Mouse (Mus musculus) neural tube, embryonic 14.5 days (tissue): ENCODE measurements at regions not wholly inside any gene's neighbourhood (a gene's known extent, or its start where the extent isn't known, plus 50 kb on each side); places are given as distances from the start of the nearest gene placed in this dataset.

Experiments used
- ATAC-seq: fragments of 200-750 bp; cut with Nextera tagmentation; 2 replicates; pipeline ENCODE4 v1.8.0; 2017; ENCODE audit warnings: low read depth, mild to moderate bottlenecking, moderate TSS enrichment, moderate library complexity
- H3K27ac ChIP-seq: fragments of 300-500 bp; sonication (generic); 2 replicates; pipeline ENCODE4 v1.5.1; 2014; ENCODE audit warnings: low read depth, mild to moderate bottlenecking, control low read depth, low read length, moderate library complexity, mixed read lengths
- H3K27me3 ChIP-seq: fragments of 300-500 bp; sonication (generic); 2 replicates; pipeline ENCODE4 v1.6.1; 2014; ENCODE audit warnings: low read length; ENCODE audit not compliant: control insufficient read depth, insufficient read depth
- H3K36me3 ChIP-seq: fragments of 300-500 bp; sonication (generic); 2 replicates; pipeline ENCODE4 v1.6.1; 2014; ENCODE audit warnings: low read length, mixed read lengths; ENCODE audit not compliant: control insufficient read depth, insufficient read depth
- H3K4me1 ChIP-seq: fragments of 300-500 bp; sonication (generic); 2 replicates; pipeline ENCODE4 v1.6.1; 2014; ENCODE audit warnings: low read length; ENCODE audit not compliant: control insufficient read depth, insufficient read depth
- H3K4me2 ChIP-seq: fragments of 300-500 bp; sonication (generic); 2 replicates; pipeline ENCODE4 v1.6.1; 2014; ENCODE audit warnings: mild to moderate bottlenecking, low read depth, low read length, control low read depth
- H3K4me3 ChIP-seq: fragments of 300-500 bp; sonication (generic); 2 replicates; pipeline ENCODE4 v1.5.1; 2014; ENCODE audit warnings: low read depth, low read length, control low read depth, mixed read lengths
- H3K9ac ChIP-seq: fragments of 300-500 bp; sonication (generic); replicated peaks from 2 replicates; pipeline ENCODE4 v1.6.1; 2014; ENCODE audit warnings: low read depth, mild to moderate bottlenecking, control low read depth, low read length, mixed read lengths
- H3K9me3 ChIP-seq: fragments of 300-500 bp; sonication (generic); 2 replicates; pipeline ENCODE4 v1.6.1; 2016; ENCODE audit warnings: low read length; ENCODE audit not compliant: control insufficient read depth
- WGBS: fragments of 180-500 bp; shearing (Covaris S2); extraction: QIAGEN DNeasy Blood & Tissue Kit; methylation state at CpG from one replicate; pipeline ENCODE4 v1.1.7; 2014; 5-methylcytosine and 5-hydroxymethylcytosine counted together

DNA sequence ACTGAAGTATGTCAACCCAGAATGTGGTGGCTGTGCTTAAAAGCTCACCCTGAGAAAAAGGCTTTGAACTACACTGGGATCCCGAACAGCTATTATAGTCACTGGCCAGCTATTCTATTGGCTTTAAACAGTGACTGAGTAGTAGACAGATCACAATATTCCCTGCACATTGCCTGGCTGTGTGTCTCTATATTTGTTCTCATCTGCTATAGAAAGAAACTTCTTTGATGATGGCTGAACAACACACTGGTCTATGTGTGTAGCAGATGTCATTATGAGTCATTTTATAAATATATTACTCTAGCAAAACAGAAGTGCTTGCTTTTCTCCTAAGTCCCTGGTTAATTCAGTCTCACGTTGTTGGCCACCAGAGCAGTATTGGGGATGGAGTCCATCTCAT is 152.1 kb upstream of the Slco6d1 start:
- Histone ChIP-seq H3K4me3 (no peak overlapping the region), H3K36me3 (no peaks in the 10 kb centered on the region), H3K27ac (no peak overlapping the region), H3K4me2 (no peak overlapping the region), H3K4me1 (no peaks in the 10 kb centered on the region), H3K9me3 (no peaks in the 10 kb centered on the region), H3K9ac (no peak overlapping the region), H3K27me3 (no peaks in the 10 kb centered on the region)
- WGBS: 67% methylated on average over 2 of the region's 2 CpGs
- no peak for ATAC-seq

DNA sequence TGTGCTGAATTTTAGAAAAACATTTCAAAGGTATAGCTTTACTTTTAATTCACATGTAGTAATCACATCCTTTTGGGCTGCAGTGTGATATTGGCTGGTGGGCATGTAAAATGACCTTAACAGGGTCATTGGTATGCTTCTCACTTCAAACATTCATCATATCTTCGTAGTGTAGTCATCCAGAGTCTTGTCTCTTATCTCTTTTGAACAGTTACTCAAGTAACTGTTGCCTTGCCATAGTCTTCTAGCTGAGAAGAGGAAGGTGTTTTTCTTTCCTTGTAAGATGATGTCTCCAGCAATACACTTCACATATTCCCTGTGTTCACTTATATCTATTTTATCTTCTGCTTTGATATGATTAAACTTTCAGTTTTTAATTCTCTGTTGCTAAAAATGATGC is 150.7 kb upstream of the Slco6d1 start:
- no peak overlapping the region for H3K27ac ChIP-seq
- no peak overlapping the region for H3K9ac ChIP-seq
- H3K4me1 ChIP-seq: no peaks in the 10 kb centered on the region
- no peak overlapping the region for H3K4me2 ChIP-seq
- H3K9me3 ChIP-seq: no peaks in the 10 kb centered on the region
- H3K4me3 ChIP-seq: no peak overlapping the region
- H3K27me3 ChIP-seq: no peaks in the 10 kb centered on the region
- ATAC-seq: no peak
- H3K36me3 ChIP-seq: no peaks in the 10 kb centered on the region
- 81% methylated on average over 1 of the region's 1 CpGs for WGBS

DNA sequence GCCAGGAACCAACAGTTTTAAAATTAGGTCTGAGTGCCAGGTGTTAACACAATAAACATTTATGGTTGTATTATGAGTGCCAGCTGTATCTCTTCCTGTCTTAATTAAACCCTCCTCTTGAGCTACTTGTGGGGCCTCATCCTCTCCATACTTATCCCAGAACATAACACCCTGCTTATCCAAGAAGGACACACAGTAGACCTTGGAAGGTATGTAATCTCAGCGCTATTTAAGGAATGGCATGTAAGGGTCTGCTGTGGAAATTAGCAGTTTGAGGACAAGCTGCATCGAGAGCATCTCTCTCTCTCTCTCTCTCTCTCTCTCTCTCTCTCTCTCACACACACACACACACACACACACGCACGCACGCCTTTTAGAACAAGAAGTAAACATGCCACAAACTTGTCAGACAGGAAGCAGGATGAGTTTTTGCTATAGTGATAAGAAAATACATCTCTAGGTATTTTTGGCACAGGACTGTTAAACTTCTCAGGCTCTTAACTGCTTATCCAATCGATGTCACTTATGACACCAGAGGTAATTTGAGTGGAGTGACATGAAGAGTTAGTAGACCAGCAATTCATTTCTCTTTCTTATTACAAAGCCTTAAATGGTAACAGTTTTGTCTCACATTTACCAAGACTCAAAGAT is 146.8 kb upstream of the Slco6d1 start:
- H3K9me3 ChIP-seq: no peaks in the 10 kb centered on the region
- H3K27ac ChIP-seq: no peak overlapping the region
- H3K9ac ChIP-seq: no peak overlapping the region
- 84% methylated on average over 6 of the region's 6 CpGs for WGBS
- no peak for ATAC-seq
- H3K4me2 ChIP-seq: no peak overlapping the region
- no peak overlapping the region for H3K4me3 ChIP-seq
- H3K4me1 ChIP-seq: no peaks in the 10 kb centered on the region
- H3K36me3 ChIP-seq: no peaks in the 10 kb centered on the region
- H3K27me3 ChIP-seq: no peaks in the 10 kb centered on the region

DNA sequence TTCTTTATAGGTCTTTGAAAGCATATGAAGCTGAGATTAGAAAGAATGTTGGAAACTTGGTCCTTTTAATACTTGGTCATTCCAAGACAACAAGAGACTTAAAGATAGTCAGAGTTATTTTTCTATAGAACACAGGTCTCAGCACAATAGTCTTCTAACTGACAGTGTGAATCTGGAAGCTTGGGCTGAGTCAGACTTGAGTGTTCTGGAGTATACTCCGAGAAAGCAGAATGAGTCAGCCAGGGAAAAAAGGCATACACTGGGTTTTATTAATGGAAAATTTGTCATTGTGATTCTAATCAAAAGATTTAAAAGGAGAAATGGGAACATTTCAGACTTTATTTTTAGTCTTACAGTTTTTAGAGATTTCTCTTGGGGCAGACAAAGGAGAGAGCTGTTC is 145.4 kb upstream of the Slco6d1 start:
- WGBS: 94% methylated on average over 1 of the region's 1 CpGs
- Histone ChIP-seq H3K4me3 (no peak overlapping the region), H3K27me3 (no peaks in the 10 kb centered on the region), H3K9ac (no peak overlapping the region), H3K36me3 (no peaks in the 10 kb centered on the region), H3K4me1 (no peaks in the 10 kb centered on the region), H3K4me2 (no peak overlapping the region), H3K27ac (no peak overlapping the region), H3K9me3 (no peaks in the 10 kb centered on the region)
- ATAC-seq: no peak

DNA sequence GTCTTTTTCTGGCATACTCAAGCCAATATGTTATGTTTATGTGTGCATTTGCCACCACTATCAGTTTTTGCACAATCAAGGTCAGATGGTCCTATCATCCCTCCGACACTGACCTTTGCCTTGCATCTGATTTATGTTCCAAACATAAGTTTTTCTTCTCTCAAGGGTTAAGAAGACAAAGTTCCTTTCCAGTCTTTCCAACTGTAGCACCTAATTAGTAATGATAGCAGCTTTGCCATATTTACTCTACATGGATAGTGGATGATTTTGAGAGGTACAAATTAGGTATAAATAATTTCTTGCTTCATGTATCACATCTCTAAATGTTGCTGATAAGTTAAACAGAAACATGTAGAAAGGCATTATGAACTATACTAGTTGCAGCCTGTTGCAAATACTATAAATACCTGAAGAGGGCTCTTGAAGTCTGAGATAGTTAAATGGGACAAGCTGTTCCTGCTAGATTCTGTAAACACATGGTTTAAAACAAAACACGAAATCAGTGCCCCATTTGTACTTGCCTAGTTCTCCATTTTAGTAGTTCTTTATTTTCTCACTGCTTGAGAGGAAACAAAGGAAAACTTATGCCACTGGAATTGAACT is 141.4 kb upstream of the Slco6d1 start:
- Histone ChIP-seq H3K4me3 (no peak overlapping the region), H3K27me3 (no peaks in the 10 kb centered on the region), H3K4me2 (no peak overlapping the region), H3K4me1 (no peaks in the 10 kb centered on the region), H3K9me3 (no peaks in the 10 kb centered on the region), H3K36me3 (no peaks in the 10 kb centered on the region), H3K27ac (no peak overlapping the region), H3K9ac (no peak overlapping the region)
- ATAC-seq: no peak
- WGBS: 91% methylated on average over 2 of the region's 2 CpGs

DNA sequence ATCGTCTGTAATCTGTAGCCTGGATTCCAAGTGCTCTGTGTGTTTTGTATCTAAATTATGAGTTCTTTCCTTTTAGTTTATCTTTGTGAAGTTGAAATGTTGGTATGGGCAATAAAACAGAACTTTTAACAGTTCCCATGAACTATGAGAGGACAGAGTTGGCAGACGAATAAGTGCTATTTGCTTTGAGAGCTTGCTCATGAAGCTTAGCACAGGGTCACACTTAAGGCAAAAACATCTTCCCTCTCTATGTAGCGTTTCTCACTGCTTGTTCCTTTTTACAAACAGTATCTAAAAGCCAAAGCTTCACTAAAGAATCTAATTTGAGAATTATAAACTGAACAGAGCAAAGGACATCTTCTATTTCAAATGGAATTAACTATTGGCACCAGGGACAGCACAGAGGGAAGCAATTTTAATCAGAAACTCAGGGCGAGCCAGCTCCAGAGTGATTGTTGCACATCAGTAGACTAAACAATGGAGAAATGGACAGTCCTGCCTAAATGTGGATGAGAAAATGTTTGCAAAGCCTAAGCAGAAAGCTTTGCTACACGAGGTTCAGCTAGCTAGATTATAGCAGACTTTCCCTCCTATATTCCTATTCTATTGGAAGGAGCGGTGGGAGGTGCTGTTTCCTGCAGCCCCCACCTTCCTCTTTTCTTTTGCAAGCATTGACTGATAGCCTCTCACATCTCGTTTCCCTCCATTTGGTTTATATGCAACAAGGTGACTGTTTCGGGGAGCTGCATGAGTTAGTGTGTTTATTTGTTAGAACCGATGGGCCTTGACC is 140.5 kb upstream of the Slco6d1 start:
- Histone ChIP-seq H3K27me3 (no peaks in the 10 kb centered on the region), H3K9ac (no peak overlapping the region), H3K36me3 (no peaks in the 10 kb centered on the region), H3K27ac (peak overlapping the region; percentile 40; the same call in 1 of the 2 replicates), H3K4me3 (no peak overlapping the region), H3K9me3 (no peaks in the 10 kb centered on the region), H3K4me1 (no peaks in the 10 kb centered on the region), H3K4me2 (no peak overlapping the region)
- 59% methylated on average over 9 of the region's 9 CpGs for WGBS
- ATAC-seq: peak; percentile 81

DNA sequence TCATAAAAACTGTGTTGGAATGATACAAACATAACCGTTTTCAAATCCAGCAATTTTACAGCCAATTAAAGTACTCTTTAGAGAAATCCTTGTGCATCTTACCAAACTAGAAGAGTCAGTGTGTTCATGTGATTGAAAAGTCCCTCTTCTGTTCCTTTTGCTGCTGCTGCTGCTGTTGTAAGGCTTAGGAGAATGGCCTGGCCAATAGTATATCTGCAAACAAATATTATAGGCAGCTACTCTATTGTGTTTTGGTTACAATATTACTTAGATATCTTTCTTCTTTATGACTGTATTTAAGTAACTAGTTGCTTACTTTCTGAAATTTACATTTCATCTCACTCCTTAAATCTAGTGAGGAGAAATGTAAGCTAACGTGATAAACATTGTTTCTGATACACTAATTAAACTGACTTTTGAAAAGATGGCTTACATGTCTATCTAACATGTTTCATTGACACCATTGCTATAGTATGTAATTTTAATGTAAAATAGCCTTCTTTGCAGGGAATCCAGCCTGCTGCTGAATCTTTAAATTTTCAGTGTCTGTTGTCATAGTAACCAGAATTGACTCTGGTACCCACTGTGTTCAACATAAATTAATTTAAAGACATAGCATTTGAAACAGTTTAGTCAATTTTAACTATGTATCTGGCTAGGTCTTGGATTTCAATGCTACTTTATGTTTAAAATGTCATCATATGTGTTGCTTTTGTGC is 139.7 kb upstream of the Slco6d1 start:
- H3K9ac ChIP-seq: no peak overlapping the region
- 49% methylated on average over 2 of the region's 2 CpGs for WGBS
- H3K4me1 ChIP-seq: no peaks in the 10 kb centered on the region
- H3K36me3 ChIP-seq: no peaks in the 10 kb centered on the region
- H3K27me3 ChIP-seq: no peaks in the 10 kb centered on the region
- no peak overlapping the region for H3K4me3 ChIP-seq
- H3K4me2 ChIP-seq: no peak overlapping the region
- H3K9me3 ChIP-seq: no peaks in the 10 kb centered on the region
- ATAC-seq: peak; percentile 71
- peak overlapping the region; percentile 40; the same call in 1 of the 2 replicates for H3K27ac ChIP-seq

DNA sequence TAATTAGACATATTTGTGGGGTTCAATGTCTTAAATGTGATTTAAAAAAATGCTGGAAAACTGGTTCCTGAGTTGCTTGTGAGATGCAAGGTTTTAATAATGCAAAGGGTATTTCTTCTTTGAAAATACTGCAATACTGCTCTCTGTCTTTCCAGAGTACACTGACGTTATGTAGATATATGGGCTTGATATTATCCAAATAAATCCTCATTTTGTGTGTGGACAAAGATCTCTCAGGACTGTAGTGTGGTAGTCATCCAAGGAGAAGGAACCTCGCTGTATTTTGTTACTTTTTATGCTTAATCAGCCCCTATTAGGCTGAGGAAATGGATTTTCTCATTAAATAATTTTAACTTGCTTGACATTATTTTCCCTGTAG is 139.2 kb upstream of the Slco6d1 start:
- H3K4me3 ChIP-seq: no peak overlapping the region
- no peak overlapping the region for H3K9ac ChIP-seq
- H3K27ac ChIP-seq: no peak overlapping the region
- ATAC-seq: no peak
- no peaks in the 10 kb centered on the region for H3K27me3 ChIP-seq
- WGBS: 60% methylated on average over 2 of the region's 2 CpGs
- H3K36me3 ChIP-seq: no peaks in the 10 kb centered on the region
- H3K9me3 ChIP-seq: no peaks in the 10 kb centered on the region
- H3K4me1 ChIP-seq: no peaks in the 10 kb centered on the region
- H3K4me2 ChIP-seq: no peak overlapping the region

DNA sequence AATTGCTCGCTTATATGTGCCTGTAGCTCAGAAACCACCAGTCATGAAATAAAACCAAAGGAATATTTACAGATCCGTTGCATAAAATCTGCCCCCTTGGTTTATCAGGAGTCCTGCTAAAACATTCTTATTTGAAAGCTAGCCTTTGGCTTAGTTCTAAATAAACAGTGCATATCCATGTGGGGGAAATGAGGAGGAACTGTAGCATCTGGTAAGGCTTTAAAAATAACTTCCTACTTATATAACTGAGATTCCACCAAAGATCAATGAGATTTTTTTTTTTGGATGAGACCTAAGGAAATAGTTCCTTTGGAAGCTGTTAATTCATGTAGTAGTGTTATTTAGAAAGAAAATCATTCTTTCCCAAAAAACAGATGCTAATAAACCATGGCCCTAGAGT is 117.8 kb upstream of the Slco6d1 start:
- ATAC-seq: no peak
- no peak overlapping the region for H3K4me2 ChIP-seq
- no peaks in the 10 kb centered on the region for H3K4me1 ChIP-seq
- WGBS: 76% methylated on average over 2 of the region's 2 CpGs
- H3K27me3 ChIP-seq: no peaks in the 10 kb centered on the region
- H3K27ac ChIP-seq: no peak overlapping the region
- no peaks in the 10 kb centered on the region for H3K9me3 ChIP-seq
- no peaks in the 10 kb centered on the region for H3K36me3 ChIP-seq
- no peak overlapping the region for H3K9ac ChIP-seq
- no peak overlapping the region for H3K4me3 ChIP-seq
